Mouse (Mus musculus) brain, adult 10 weeks (tissue): ENCODE measurements around the gene Nog. TPM values are rescaled to one million over a fixed set of nuclear protein-coding genes. Genes with fewer than 3 reads are reported as not detected.

Source experiments
- polyA plus RNA-seq: library from polyadenylated mRNA; stranded (reverse); fragments of 350-450 nt; fragmentation: Illumina TruSeq; extraction: RNeasy Lipid Tissue Mini Kit (QIAGEN cat#74804); gene quantifications from one replicate; pipeline ENCODE4 v1.2.3, GENCODE M21; 2015; ENCODE audit warnings: low read depth, low replicate concordance

Nog gene
- 7.1 TPM for polyA plus RNA-seq

DNA sequence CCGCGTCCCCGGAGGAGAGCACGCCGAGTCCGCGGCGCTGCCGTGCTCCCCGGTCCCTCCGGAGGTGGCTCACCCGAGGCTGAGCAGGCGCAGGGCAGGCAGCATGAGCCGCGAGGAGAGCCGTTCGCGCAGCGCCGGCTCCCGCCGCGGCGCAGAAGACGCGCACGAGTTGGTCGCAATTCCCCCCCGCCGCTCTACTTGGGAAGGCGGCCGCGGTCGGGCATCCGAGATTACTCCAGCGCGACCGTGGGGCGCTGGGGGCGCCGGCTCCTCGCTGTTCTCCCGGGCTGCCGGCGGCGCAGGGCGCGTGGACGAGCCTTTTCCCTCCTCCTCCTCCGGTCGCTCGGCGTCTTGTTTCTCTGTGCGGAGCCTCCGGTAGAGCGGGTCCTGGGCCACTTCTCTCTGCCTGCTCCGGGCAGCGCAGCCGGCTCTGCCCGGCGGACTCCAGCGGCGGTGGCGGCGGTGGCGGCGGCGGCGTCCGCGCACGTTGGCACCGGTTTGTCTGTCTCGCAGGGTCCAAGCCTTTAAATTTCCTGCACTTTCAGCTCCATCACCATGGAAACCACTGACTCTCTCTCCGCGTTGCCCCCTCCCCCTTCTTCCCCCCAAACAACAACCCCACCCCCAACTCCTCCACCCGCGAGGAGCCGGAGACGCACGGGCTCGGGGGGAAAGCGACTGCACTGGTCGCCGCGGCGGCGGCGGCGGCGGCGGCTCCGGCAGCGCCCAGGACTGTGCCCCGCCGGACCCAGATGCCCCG is at the start of gene Nog:
Gene Nog, minus strand, starts transcription at position 277 of the 760 bp plus-strand sequence.

Other genes starting within 250 kb of the Nog start
- 34.4 TPM for gene Dgke, start 235.5 kb downstream of the Nog start, polyA plus RNA-seq
- not detected for gene Gm525, start 228.5 kb downstream of the Nog start, polyA plus RNA-seq